Mouse (Mus musculus): ENCODE results near the gene Ttll13. TPM values are rescaled to one million over a fixed set of nuclear protein-coding genes. Genes with fewer than 3 reads are reported as not detected.
A peak's percentile ranks its signal among the peaks of the same experiment; 100 is the strongest.

The Ttll13 gene
- polyA plus RNA-seq, 1 experiment from 2014 or later = 0.61 TPM

GRCm38 (mm10) chr7:80220237-80220797 is 25.9 kb upstream of the Ttll13 start:
- Histone ChIP-seq H3K27me3 (ENCODE audit: low read depth, poor library complexity, severe bottlenecking) (no peaks in the 10 kb centered on the region), H3K4me1 (peaks cover 1% of the 10 kb centered on the region), H3K36me3 (peaks cover 94% of the 10 kb centered on the region), H3K27ac (no peak overlapping the region), H3K4me3 (no peak overlapping the region), H3K9me3 (replicated peaks) (no peaks in the 10 kb centered on the region)
- DNase-seq (ENCODE audit: low spot score) = no peak
- 92% methylated on average over 9 of the region's 9 CpGs for WGBS

- no peak overlapping the region for H3K4me3 ChIP-seq
- H3K36me3 ChIP-seq = peaks cover 89% of the 10 kb centered on the region
- no peak overlapping the region for H3K27ac ChIP-seq
- WGBS = 89% methylated on average over 4 of the region's 4 CpGs
- H3K9me3 ChIP-seq (replicated peaks) = no peaks in the 10 kb centered on the region
- H3K27me3 ChIP-seq (ENCODE audit: low read depth, poor library complexity, severe bottlenecking) = no peaks in the 10 kb centered on the region
- no peaks in the 10 kb centered on the region for H3K4me1 ChIP-seq
- DNase-seq (ENCODE audit: low spot score) = no peak
Measured at GRCm38 (mm10) chr7:80221179-80221750, 24.9 kb upstream of the Ttll13 start.

GRCm38 (mm10) chr7:80227065-80227464 is 19.1 kb upstream of the Ttll13 start:
- Histone ChIP-seq H3K4me1 (peaks cover 7% of the 10 kb centered on the region), H3K27ac (no peak overlapping the region), H3K9me3 (replicated peaks) (no peaks in the 10 kb centered on the region), H3K36me3 (peaks cover 55% of the 10 kb centered on the region), H3K4me3 (no peak overlapping the region), H3K27me3 (ENCODE audit: low read depth, poor library complexity, severe bottlenecking) (peaks cover 16% of the 10 kb centered on the region; the same call in 1 of the 2 replicates)
- DNase-seq (ENCODE audit: low spot score) = no peak
- 94% methylated on average over 4 of the region's 4 CpGs for WGBS

- Histone ChIP-seq H3K4me3 (no peak overlapping the region), H3K27me3 (ENCODE audit: low read depth, poor library complexity, severe bottlenecking) (peaks cover 16% of the 10 kb centered on the region; the same call in 1 of the 2 replicates), H3K36me3 (peaks cover 27% of the 10 kb centered on the region), H3K4me1 (peaks cover 20% of the 10 kb centered on the region), H3K9me3 (replicated peaks) (no peaks in the 10 kb centered on the region), H3K27ac (no peak overlapping the region)
- DNase-seq (ENCODE audit: low spot score) = no peak
- 69% methylated on average over 6 of the region's 6 CpGs for WGBS
Measured at GRCm38 (mm10) chr7:80230196-80230595, 16.0 kb upstream of the Ttll13 start.

- 1% methylated on average over 29 of the region's 29 CpGs for WGBS
- peak overlapping the region; percentile 79 for H3K27ac ChIP-seq
- no peaks in the 10 kb centered on the region for H3K9me3 ChIP-seq (replicated peaks)
- H3K4me3 ChIP-seq = peak overlapping the region; percentile 70
- peaks cover 20% of the 10 kb centered on the region for H3K4me1 ChIP-seq
- peaks cover 15% of the 10 kb centered on the region for H3K36me3 ChIP-seq
- peaks cover 16% of the 10 kb centered on the region; the same call in 1 of the 2 replicates for H3K27me3 ChIP-seq (ENCODE audit: low read depth, poor library complexity, severe bottlenecking)
- no peak for DNase-seq (ENCODE audit: low spot score)
Measured at GRCm38 (mm10) chr7:80231971-80232488, 14.1 kb upstream of the Ttll13 start.

- H3K4me3 ChIP-seq = peak within 1 kb of the TSS; percentile 70
- H3K9me3 ChIP-seq (replicated peaks) = no peaks in the 10 kb centered on the region
- under 1% methylated on average over 56 of the region's 56 CpGs for WGBS
- H3K4me1 ChIP-seq = peaks cover 20% of the 10 kb centered on the region
- peaks cover 10% of the 10 kb centered on the region for H3K36me3 ChIP-seq
- H3K27ac ChIP-seq = peak within 1 kb of the TSS; percentile 79
- peaks cover 16% of the 10 kb centered on the region; the same call in 1 of the 2 replicates for H3K27me3 ChIP-seq (ENCODE audit: low read depth, poor library complexity, severe bottlenecking)
- DNase-seq (ENCODE audit: low spot score) = peak; percentile 97
Measured at GRCm38 (mm10) chr7:80232489-80233029, 13.6 kb upstream of the Ttll13 start, which contains the start of the genes Cib1 and Gdpgp1. Gene Cib1, minus strand, starts transcription at chr7:80232813. Gene Gdpgp1, plus strand, starts transcription at chr7:80232865.

- Histone ChIP-seq H3K4me3 (peak overlapping the region; percentile 70; the same call in 1 of the 2 replicates), H3K9me3 (replicated peaks) (no peaks in the 10 kb centered on the region), H3K27me3 (ENCODE audit: low read depth, poor library complexity, severe bottlenecking) (peaks cover 16% of the 10 kb centered on the region; the same call in 1 of the 2 replicates), H3K27ac (no peak overlapping the region), H3K4me1 (peaks cover 20% of the 10 kb centered on the region), H3K36me3 (peaks cover 10% of the 10 kb centered on the region)
- WGBS = 82% methylated on average over 9 of the region's 9 CpGs
- no peak for DNase-seq (ENCODE audit: low spot score)
Measured at GRCm38 (mm10) chr7:80233799-80234198, 12.4 kb upstream of the Ttll13 start.

GRCm38 (mm10) chr7:80238542-80238941 is 7.6 kb upstream of the Ttll13 start:
- Histone ChIP-seq H3K4me1 (peaks cover 5% of the 10 kb centered on the region), H3K36me3 (peaks cover 38% of the 10 kb centered on the region), H3K9me3 (replicated peaks) (no peaks in the 10 kb centered on the region), H3K4me3 (no peak overlapping the region), H3K27me3 (ENCODE audit: low read depth, poor library complexity, severe bottlenecking) (no peaks in the 10 kb centered on the region), H3K27ac (no peak overlapping the region)
- WGBS = 93% methylated on average over 10 of the region's 10 CpGs
- no peak for DNase-seq (ENCODE audit: low spot score)

- Histone ChIP-seq H3K27me3 (ENCODE audit: low read depth, poor library complexity, severe bottlenecking) (no peaks in the 10 kb centered on the region), H3K36me3 (peaks cover 38% of the 10 kb centered on the region), H3K4me3 (no peak overlapping the region), H3K9me3 (replicated peaks) (no peaks in the 10 kb centered on the region), H3K4me1 (no peaks in the 10 kb centered on the region), H3K27ac (no peak overlapping the region)
- WGBS = 81% methylated on average over 4 of the region's 4 CpGs
- no peak for DNase-seq (ENCODE audit: low spot score)
Measured at GRCm38 (mm10) chr7:80241661-80242060, 4.5 kb upstream of the Ttll13 start.

- no peak for DNase-seq (ENCODE audit: low spot score)
- WGBS = 90% methylated on average over 4 of the region's 4 CpGs
- Histone ChIP-seq H3K36me3 (peaks cover 18% of the 10 kb centered on the region), H3K4me1 (no peaks in the 10 kb centered on the region), H3K27me3 (ENCODE audit: low read depth, poor library complexity, severe bottlenecking) (no peaks in the 10 kb centered on the region), H3K9me3 (replicated peaks) (no peaks in the 10 kb centered on the region), H3K27ac (no peak overlapping the region), H3K4me3 (no peak overlapping the region)
Measured at GRCm38 (mm10) chr7:80244851-80245250, 1.3 kb upstream of the Ttll13 start.

GRCm38 (mm10) chr7:80246859-80247258 is 683 bp downstream of the Ttll13 start:
- peak overlapping the region; percentile 86 for H3K27ac ChIP-seq
- 64% methylated on average over 7 of the region's 7 CpGs for WGBS

GRCm38 (mm10) chr7:80252437-80252836 is 6.3 kb downstream of the Ttll13 start:
- H3K4me3 ChIP-seq = no peak overlapping the region
- no peaks in the 10 kb centered on the region for H3K9me3 ChIP-seq (replicated peaks)
- no peaks in the 10 kb centered on the region for H3K36me3 ChIP-seq
- H3K27ac ChIP-seq = no peak overlapping the region
- H3K27me3 ChIP-seq (ENCODE audit: low read depth, poor library complexity, severe bottlenecking) = 0 out of 2 replicates have a peak, but pooled peaks cover 3% of the 10 kb centered on the region
- H3K4me1 ChIP-seq = 0 out of 2 replicates have a peak, but pooled peaks cover 2% of the 10 kb centered on the region
- WGBS = 81% methylated on average over 7 of the region's 7 CpGs
- DNase-seq (ENCODE audit: low spot score) = no peak

More at GRCm38 (mm10) chr7:80246859-80247258, 683 bp downstream of the Ttll13 start:
- 0 out of 2 replicates have a peak, but pooled peaks cover 2% of the 10 kb centered on the region for H3K4me1 ChIP-seq
- no peaks in the 10 kb centered on the region for H3K27me3 ChIP-seq (ENCODE audit: low read depth, poor library complexity, severe bottlenecking)
- DNase-seq (ENCODE audit: low spot score) = no peak
- peak overlapping the region; percentile 57 for H3K4me3 ChIP-seq
- no peaks in the 10 kb centered on the region for H3K9me3 ChIP-seq (replicated peaks)
- peaks cover 1% of the 10 kb centered on the region; the same call in 1 of the 2 replicates for H3K36me3 ChIP-seq

GRCm38 (mm10) chr7:80252886-80253285 is 6.7 kb downstream of the Ttll13 start:
- Histone ChIP-seq H3K9me3 (replicated peaks) (no peaks in the 10 kb centered on the region), H3K4me1 (0 out of 2 replicates have a peak, but pooled peaks cover 2% of the 10 kb centered on the region), H3K36me3 (no peaks in the 10 kb centered on the region), H3K4me3 (no peak overlapping the region), H3K27me3 (ENCODE audit: low read depth, poor library complexity, severe bottlenecking) (0 out of 2 replicates have a peak, but pooled peaks cover 3% of the 10 kb centered on the region), H3K27ac (no peak overlapping the region)
- no peak for DNase-seq (ENCODE audit: low spot score)
- 88% methylated on average over 11 of the region's 11 CpGs for WGBS

Data from limb, embryonic 10.5 days (tissue).